Mouse (Mus musculus) midbrain, postnatal 0 days (tissue): ENCODE measurements at regions not wholly inside any gene's neighbourhood (a gene's known extent, or its start where the extent isn't known, plus 50 kb on each side); places are given as distances from the start of the nearest gene placed in this dataset.

Source experiments
- ATAC-seq: fragments of 200-750 bp; cut with Nextera tagmentation; 2 replicates; pipeline ENCODE4 v1.8.0; 2017; ENCODE audit warnings: moderate number of reproducible peaks, mild to moderate bottlenecking, moderate TSS enrichment, moderate library complexity; ENCODE audit not compliant: low FRiP score
- DNase-seq: peaks from one replicate; pipeline ENCODE4 v3.0.0-alpha.2; 2015; ENCODE audit warnings: low spot score
- H3K27ac ChIP-seq: fragments of 300-500 bp; sonication (generic); 2 replicates; pipeline ENCODE4 v1.5.1; 2014; ENCODE audit warnings: low read depth, mild to moderate bottlenecking, low read length, mixed read lengths
- H3K27me3 ChIP-seq: fragments of 300-500 bp; sonication (generic); 2 replicates; pipeline ENCODE4 v1.6.1; 2014; ENCODE audit warnings: low read length, control low read depth, mixed read lengths; ENCODE audit not compliant: insufficient read depth
- H3K36me3 ChIP-seq: fragments of 300-500 bp; sonication (generic); 2 replicates; pipeline ENCODE4 v1.6.1; 2014; ENCODE audit warnings: low read length, control low read depth, mixed read lengths; ENCODE audit not compliant: insufficient read depth
- H3K4me1 ChIP-seq: fragments of 300-500 bp; sonication (generic); 2 replicates; pipeline ENCODE4 v1.6.1; 2014; ENCODE audit warnings: mild to moderate bottlenecking, control low read depth, antibody characterized with exemption, low read length, mixed read lengths; ENCODE audit not compliant: insufficient read depth
- H3K4me2 ChIP-seq: fragments of 300-500 bp; sonication (generic); 2 replicates; pipeline ENCODE4 v1.6.1; 2014; ENCODE audit warnings: low read depth, mild to moderate bottlenecking, low read length, mixed read lengths; ENCODE audit not compliant: poor library complexity, severe bottlenecking
- H3K4me3 ChIP-seq: fragments of 300-500 bp; sonication (generic); 2 replicates; pipeline ENCODE4 v1.5.1; 2014; ENCODE audit warnings: low read depth, mild to moderate bottlenecking, low read length, moderate library complexity
- H3K9ac ChIP-seq: fragments of 300-500 bp; sonication (generic); replicated peaks from 2 replicates; pipeline ENCODE4 v1.6.1; 2014; ENCODE audit warnings: mild to moderate bottlenecking, low read length, moderate library complexity, mixed read lengths; ENCODE audit not compliant: poor library complexity, severe bottlenecking
- H3K9me3 ChIP-seq: fragments of 300-500 bp; sonication (generic); 2 replicates; pipeline ENCODE4 v1.6.1; 2016; ENCODE audit warnings: low read length, control low read depth
- CTCF ChIP-seq: IDR thresholded peaks from 2 replicates; pipeline ENCODE4 v1.5.1; 2016; ENCODE audit warnings: antibody characterized with exemption, mild to moderate bottlenecking
- WGBS: fragments of 180-500 bp; shearing (Covaris S2); extraction: QIAGEN DNeasy Blood & Tissue Kit; methylation state at CpG from one replicate; pipeline ENCODE4 v1.1.7; 2014; 5-methylcytosine and 5-hydroxymethylcytosine counted together

DNA sequence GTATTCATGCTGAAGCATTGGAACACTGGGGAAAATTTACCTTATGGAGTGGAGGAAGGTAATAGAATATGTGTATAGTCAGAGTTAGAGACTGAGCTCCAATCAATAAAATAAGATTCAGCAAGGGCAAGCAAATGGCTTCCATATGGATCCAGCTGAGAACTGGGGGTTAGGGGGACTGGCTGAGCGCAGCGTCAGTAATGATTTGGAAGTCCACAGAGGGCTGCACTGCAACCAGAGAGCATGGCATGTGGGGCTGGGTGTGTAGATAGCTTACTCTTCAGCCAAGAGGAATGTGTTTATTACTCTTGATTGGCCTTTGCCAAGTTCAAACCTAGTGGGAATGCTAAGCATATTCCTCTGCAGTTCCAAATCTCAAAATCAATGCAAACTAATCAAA, 55.8 kb upstream of the Ccn6 start:
- no peak for DNase-seq
- Histone ChIP-seq H3K36me3 (no peaks in the 10 kb centered on the region), H3K9me3 (no peaks in the 10 kb centered on the region), H3K9ac (no peak overlapping the region), H3K4me2 (no peak overlapping the region), H3K27me3 (no peaks in the 10 kb centered on the region), H3K4me3 (no peak overlapping the region), H3K4me1 (no peaks in the 10 kb centered on the region), H3K27ac (no peak overlapping the region)
- TF ChIP-seq CTCF, result no peak
- ATAC-seq, result no peak
- WGBS, result 91% methylated on average over 2 of the region's 2 CpGs

DNA sequence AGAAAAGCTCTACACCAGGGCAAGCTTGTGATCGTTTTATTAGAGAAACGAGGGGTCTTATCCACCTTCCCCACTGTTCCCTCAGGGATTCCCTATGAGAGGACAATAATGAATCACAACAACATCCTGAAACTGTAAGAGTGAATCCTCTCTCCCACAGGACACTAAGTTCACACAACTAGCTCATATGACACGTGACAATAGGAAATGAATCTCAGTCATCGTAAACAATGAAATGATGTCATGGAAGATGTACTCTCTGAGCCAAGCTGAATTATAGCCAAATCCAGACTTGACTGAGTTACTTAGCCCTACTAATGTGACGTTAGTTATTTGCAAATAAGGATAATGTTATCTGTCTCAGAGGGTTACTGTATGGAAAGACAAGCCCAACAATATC, 54.6 kb upstream of the Ccn6 start:
- Histone ChIP-seq H3K4me3 (no peak overlapping the region), H3K27ac (no peak overlapping the region), H3K4me2 (no peak overlapping the region), H3K36me3 (no peaks in the 10 kb centered on the region), H3K27me3 (no peaks in the 10 kb centered on the region), H3K9me3 (no peaks in the 10 kb centered on the region), H3K9ac (no peak overlapping the region), H3K4me1 (no peaks in the 10 kb centered on the region)
- no peak for TF ChIP-seq CTCF
- 92% methylated on average over 5 of the region's 5 CpGs for WGBS
- DNase-seq, result no peak
- no peak for ATAC-seq

DNA sequence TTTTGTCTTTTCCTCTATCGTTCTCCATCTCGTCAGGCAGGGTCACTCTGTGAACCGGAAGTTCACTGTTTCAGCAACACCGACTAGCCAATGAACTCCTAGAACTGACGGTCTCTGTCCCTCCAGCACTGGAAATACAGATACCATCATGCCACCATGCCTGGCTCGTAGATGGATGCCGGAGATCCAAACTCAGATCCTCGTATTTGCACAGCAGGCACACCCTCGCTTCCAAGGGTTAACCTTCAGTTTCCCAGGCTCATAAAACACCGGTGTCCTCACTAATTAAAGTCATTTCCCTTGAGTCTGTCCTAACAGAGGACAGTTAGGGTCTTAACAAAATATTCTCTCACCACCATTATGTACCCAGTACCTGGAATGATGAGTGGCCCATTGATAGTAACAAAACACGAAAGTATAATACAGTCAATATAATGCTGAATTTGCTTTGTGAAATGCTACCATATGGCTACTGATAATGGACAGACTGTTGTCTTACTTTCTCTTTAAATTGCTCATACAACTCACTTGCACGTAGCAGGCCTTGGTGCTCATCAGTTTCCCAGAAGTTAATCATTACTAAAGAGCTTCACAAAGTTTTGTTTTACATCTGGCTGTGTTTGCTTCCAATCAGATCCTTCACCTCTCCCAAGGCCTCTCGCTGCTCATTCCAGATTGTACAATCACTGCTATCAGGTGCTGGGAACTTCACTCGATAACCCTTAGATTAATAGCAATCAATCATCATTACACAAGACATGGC, 52.7 kb upstream of the Ccn6 start:
- 94% methylated on average over 14 of the region's 14 CpGs for WGBS
- no peaks in the 10 kb centered on the region for H3K36me3 ChIP-seq
- ATAC-seq (no peak), DNase-seq (no peak)
- H3K4me1 ChIP-seq, result no peaks in the 10 kb centered on the region
- no peak overlapping the region for H3K4me2 ChIP-seq
- no peak overlapping the region for H3K9ac ChIP-seq
- TF ChIP-seq CTCF, result no peak
- no peak overlapping the region for H3K27ac ChIP-seq
- no peak overlapping the region for H3K4me3 ChIP-seq
- peaks cover 1% of the 10 kb centered on the region; the same call in 1 of the 2 replicates for H3K9me3 ChIP-seq
- H3K27me3 ChIP-seq, result no peaks in the 10 kb centered on the region

DNA sequence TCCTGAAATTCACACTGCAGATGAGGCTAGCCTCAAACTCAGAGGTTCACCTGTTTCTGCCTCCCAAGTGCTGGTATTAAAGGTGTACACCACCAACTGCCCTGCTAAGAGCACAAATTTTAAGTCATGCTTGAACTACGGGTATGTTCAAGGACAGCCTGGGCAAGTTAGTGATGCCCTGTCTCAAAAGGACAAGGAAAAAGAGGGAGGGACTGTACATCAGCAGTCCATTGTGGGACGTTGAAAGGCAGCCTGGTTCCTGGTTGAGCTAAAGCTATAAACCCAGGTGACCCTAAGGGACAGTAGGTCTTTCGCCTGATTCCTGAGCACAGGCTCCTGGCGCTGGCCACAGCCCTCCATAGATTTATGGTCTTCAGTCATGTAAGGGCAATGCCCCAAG, 51.0 kb upstream of the Ccn6 start:
- Histone ChIP-seq H3K4me3 (no peak overlapping the region), H3K27me3 (no peaks in the 10 kb centered on the region), H3K9ac (no peak overlapping the region), H3K36me3 (no peaks in the 10 kb centered on the region), H3K4me2 (no peak overlapping the region), H3K9me3 (peaks cover 5% of the 10 kb centered on the region; the same call in 1 of the 2 replicates), H3K27ac (no peak overlapping the region), H3K4me1 (peaks cover 4% of the 10 kb centered on the region)
- DNase-seq (no peak), ATAC-seq (no peak)
- 96% methylated on average over 4 of the region's 4 CpGs for WGBS
- TF ChIP-seq CTCF, result no peak
